Mouse (Mus musculus) intestine, postnatal 0 days (tissue): ENCODE results near the gene Hist1h2bp. TPM values are rescaled to one million over a fixed set of nuclear protein-coding genes. Genes with fewer than 3 reads are reported as not detected.
"Not testable (repeated sequence)": the region's sequence is repeated elsewhere in the genome, so short reads cannot be mapped to it uniquely, and the experiment has no call there.

Experiments used
- ATAC-seq: fragments of 200-750 bp; cut with Nextera tagmentation; 2 replicates; pipeline ENCODE4 v1.8.0; 2017; ENCODE audit warnings: mild to moderate bottlenecking, moderate TSS enrichment, moderate library complexity
- H3K27ac ChIP-seq: fragments of 300-500 bp; sonication (generic); 2 replicates; pipeline ENCODE4 v1.5.1; 2014; ENCODE audit warnings: mild to moderate bottlenecking, low read depth, low read length, moderate library complexity
- H3K27me3 ChIP-seq: fragments of 300-500 bp; sonication (generic); replicated peaks from 2 replicates; pipeline ENCODE4 v1.6.1; 2014; ENCODE audit warnings: low read length, mixed read lengths; ENCODE audit not compliant: control insufficient read depth, insufficient read depth
- H3K36me3 ChIP-seq: fragments of 300-500 bp; sonication (generic); 2 replicates; pipeline ENCODE4 v1.6.1; 2014; ENCODE audit warnings: mild to moderate bottlenecking, moderate library complexity; ENCODE audit not compliant: control insufficient read depth, insufficient read depth
- H3K4me1 ChIP-seq: fragments of 300-500 bp; sonication (generic); replicated peaks from 2 replicates; pipeline ENCODE4 v1.6.1; 2014; ENCODE audit warnings: antibody characterized with exemption, low read length, mixed read lengths; ENCODE audit not compliant: control insufficient read depth, insufficient read depth
- H3K4me2 ChIP-seq: fragments of 300-500 bp; sonication (generic); replicated peaks from 2 replicates; pipeline ENCODE4 v1.6.1; 2014; ENCODE audit warnings: low read depth, mild to moderate bottlenecking, moderate library complexity
- H3K4me3 ChIP-seq: fragments of 300-500 bp; sonication (generic); 2 replicates; pipeline ENCODE4 v1.5.1; 2014; ENCODE audit warnings: low read depth, low read length
- H3K9ac ChIP-seq: fragments of 300-500 bp; sonication (generic); 2 replicates; pipeline ENCODE4 v1.6.1; 2014; ENCODE audit warnings: mild to moderate bottlenecking, low read depth, low read length
- H3K9me3 ChIP-seq: fragments of 300-500 bp; sonication (generic); 2 replicates; pipeline ENCODE4 v1.6.1; 2016; ENCODE audit warnings: mixed run types; ENCODE audit not compliant: control insufficient read depth
- CTCF ChIP-seq: sonication (generic); IDR thresholded peaks from 2 replicates; pipeline ENCODE4 v1.5.1; 2016; ENCODE audit warnings: low read depth, mild to moderate bottlenecking, control low read depth, antibody characterized with exemption, moderate library complexity
- WGBS: fragments of 180-500 bp; shearing (Covaris S2); extraction: QIAGEN DNeasy Blood & Tissue Kit; methylation state at CpG from one replicate; pipeline ENCODE4 v1.1.7; 2014; 5-methylcytosine and 5-hydroxymethylcytosine counted together
- polyA plus RNA-seq: library from polyadenylated mRNA; unstranded; fragments of >200 nt; fragmentation: Nextera tagmentation; extraction: Ambion mirVana; gene quantifications from 2 replicates; pipeline ENCODE4 v1.2.1, GENCODE M21; 2015

Gene Hist1h2bp
- polyA plus RNA-seq, 1 experiment from 2014 or later: 1.5 TPM

GRCm38 (mm10) chr13:21790601-21791283, 3.5 kb downstream of the Hist1h2bp start:
- H3K4me3 ChIP-seq: peak overlapping the region; percentile 13
- no peaks in the 10 kb centered on the region for H3K36me3 ChIP-seq
- WGBS: 5% methylated on average over 18 of the region's 18 CpGs
- peak overlapping the region; percentile 46; the same call in 1 of the 2 replicates for H3K9ac ChIP-seq
- peak; percentile 10; the same call in 1 of the 2 replicates for ATAC-seq
- TF ChIP-seq CTCF: no peak
- peak overlapping the region; percentile 63 for H3K4me2 ChIP-seq
- 0 out of 2 replicates have a peak, but pooled peaks cover 7% of the 10 kb centered on the region for H3K4me1 ChIP-seq
- H3K27me3 ChIP-seq: no peaks in the 10 kb centered on the region
- H3K27ac ChIP-seq: no peak overlapping the region
- no peaks in the 10 kb centered on the region for H3K9me3 ChIP-seq

DNA sequence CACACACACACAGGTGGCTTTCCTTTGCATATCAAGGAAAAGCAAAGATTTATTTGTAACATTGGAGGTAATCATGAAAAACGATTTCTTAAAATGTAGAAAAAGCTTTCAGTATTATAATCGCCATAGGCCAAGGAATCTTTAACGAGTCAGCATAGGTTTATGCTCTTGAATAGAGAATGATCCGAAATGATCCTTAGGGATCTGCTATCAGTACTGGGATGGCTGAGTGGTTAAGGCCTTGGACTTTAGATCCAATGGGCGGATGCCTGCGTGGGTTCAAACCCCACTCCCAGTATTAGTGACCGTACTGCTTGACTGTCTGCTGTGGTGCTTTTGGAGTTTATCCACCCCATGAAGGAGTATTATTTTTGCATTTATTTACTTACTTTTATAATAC, 8.3 kb downstream of the Hist1h2bp start:
- 91% methylated on average over 7 of the region's 7 CpGs for WGBS
- ATAC-seq: no peak
- Histone ChIP-seq H3K9ac (no peak overlapping the region), H3K4me2 (no peak overlapping the region), H3K27ac (no peak overlapping the region), H3K9me3 (no peaks in the 10 kb centered on the region), H3K4me3 (no peak overlapping the region), H3K27me3 (no peaks in the 10 kb centered on the region), H3K36me3 (no peaks in the 10 kb centered on the region), H3K4me1 (no peaks in the 10 kb centered on the region)
- TF ChIP-seq CTCF: no peak

DNA sequence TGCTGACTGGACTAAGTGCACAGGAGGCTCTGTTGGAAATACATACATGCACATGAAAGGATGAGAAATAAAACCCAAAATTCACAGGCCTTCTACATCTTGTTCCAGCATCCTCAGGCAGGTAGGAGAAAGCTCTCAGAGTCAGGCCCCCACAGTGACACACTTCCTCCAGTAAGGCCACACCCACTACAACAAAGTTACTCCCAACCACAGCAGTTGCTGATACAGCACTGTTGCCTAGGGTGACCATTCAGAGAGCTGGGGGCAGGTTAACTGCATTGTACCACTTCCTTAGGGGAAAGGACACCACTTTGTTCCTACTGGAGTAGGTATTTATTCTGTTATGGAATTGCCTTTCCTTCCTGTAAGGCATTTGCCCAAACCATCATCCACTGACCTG, 9.9 kb downstream of the Hist1h2bp start:
- not testable (repeated sequence) for H3K4me2 ChIP-seq, H3K4me1 ChIP-seq, ATAC-seq, H3K27ac ChIP-seq, H3K9me3 ChIP-seq, H3K27me3 ChIP-seq, H3K9ac ChIP-seq, H3K4me3 ChIP-seq, H3K36me3 ChIP-seq

- not testable (repeated sequence) for H3K27ac ChIP-seq, H3K27me3 ChIP-seq, H3K9me3 ChIP-seq, H3K36me3 ChIP-seq, H3K9ac ChIP-seq, H3K4me2 ChIP-seq, H3K4me1 ChIP-seq, H3K4me3 ChIP-seq
- WGBS: no CpG with 5 or more reads among the region's 4 CpGs
- peak; percentile 79 for ATAC-seq
Measured at GRCm38 (mm10) chr13:21803058-21803457, 15.8 kb downstream of the Hist1h2bp start.

- not testable (repeated sequence) for H3K27ac ChIP-seq, H3K9ac ChIP-seq, H3K4me2 ChIP-seq, H3K4me3 ChIP-seq, H3K27me3 ChIP-seq, H3K9me3 ChIP-seq, H3K36me3 ChIP-seq, H3K4me1 ChIP-seq
- WGBS: no CpG with 5 or more reads among the region's 23 CpGs
- ATAC-seq: peak; percentile 94
Measured at GRCm38 (mm10) chr13:21810073-21810472, 22.8 kb downstream of the Hist1h2bp start, which contains the start of the genes Hist1h2bq and Hist1h2ao. TSS of gene Hist1h2bq (minus strand) at chr13:21810197. TSS of gene Hist1h2ao (plus strand) at chr13:21810465.

GRCm38 (mm10) chr13:21811074-21811473, 23.8 kb downstream of the Hist1h2bp start:
- no CpG with 5 or more reads among the region's 8 CpGs for WGBS
- H3K27me3 ChIP-seq, H3K4me1 ChIP-seq, H3K9ac ChIP-seq, H3K4me3 ChIP-seq, H3K36me3 ChIP-seq, H3K4me2 ChIP-seq, H3K9me3 ChIP-seq, H3K27ac ChIP-seq: not testable (repeated sequence)
- ATAC-seq: 0 out of 2 replicates have a peak, but pooled peaks have one; percentile 10

DNA sequence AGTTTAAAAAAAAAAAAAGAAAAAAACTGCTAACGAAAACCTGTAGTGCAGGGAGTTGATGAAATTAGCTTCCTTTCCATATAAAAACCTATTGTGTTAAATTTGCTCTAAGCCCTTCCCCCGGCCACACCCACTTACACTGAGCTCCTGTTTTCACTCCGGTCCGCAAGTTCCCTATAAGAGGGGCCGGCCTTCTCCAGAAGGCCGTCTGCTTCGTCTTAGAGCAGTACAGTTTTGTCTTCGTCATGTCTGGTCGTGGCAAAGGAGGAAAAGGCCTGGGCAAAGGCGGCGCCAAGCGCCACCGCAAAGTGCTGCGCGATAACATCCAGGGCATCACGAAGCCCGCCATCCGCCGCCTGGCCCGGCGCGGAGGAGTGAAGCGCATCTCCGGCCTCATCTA, 24.3 kb downstream of the Hist1h2bp start, which contains the start of gene Hist1h4m:
Gene Hist1h4m (plus strand): TSS at position 208 of the 400 bp plus-strand sequence.
- H3K4me2 ChIP-seq: peak within 1 kb of the TSS; percentile 37
- not testable (repeated sequence) for H3K27ac ChIP-seq, H3K9me3 ChIP-seq, H3K27me3 ChIP-seq, H3K4me3 ChIP-seq, H3K4me1 ChIP-seq, H3K36me3 ChIP-seq, H3K9ac ChIP-seq
- WGBS: no CpG with 5 or more reads among the region's 24 CpGs
- ATAC-seq: peak; percentile 57

- under 1% methylated on average over 12 of the region's 14 CpGs for WGBS
- not testable (repeated sequence) for H3K9ac ChIP-seq, H3K4me3 ChIP-seq, H3K4me1 ChIP-seq, H3K36me3 ChIP-seq, H3K9me3 ChIP-seq, H3K27ac ChIP-seq, H3K27me3 ChIP-seq
- ATAC-seq: peak; percentile 53
- H3K4me2 ChIP-seq: peak overlapping the region; percentile 37
Measured at GRCm38 (mm10) chr13:21812092-21812491, 24.8 kb downstream of the Hist1h2bp start.

- not testable (repeated sequence) for H3K9ac ChIP-seq, H3K27me3 ChIP-seq, H3K4me3 ChIP-seq, H3K4me1 ChIP-seq, H3K4me2 ChIP-seq, H3K36me3 ChIP-seq, H3K9me3 ChIP-seq, ATAC-seq, H3K27ac ChIP-seq
- WGBS: 73% methylated on average over 7 of the region's 16 CpGs
Measured at GRCm38 (mm10) chr13:21820082-21820890, 33.0 kb downstream of the Hist1h2bp start.
